Mouse (Mus musculus): Measurements from ENCODE around the gene Htra3. TPM values are rescaled to one million over a fixed set of nuclear protein-coding genes. Genes with fewer than 3 reads are reported as not detected.

Gene Htra3
- polyA plus RNA-seq, 1 experiment from 2014 or later, result 17.3 TPM

- H3K9ac ChIP-seq (ENCODE audit: low read depth, low read length), result no peak overlapping the region
- H3K4me1 ChIP-seq (ENCODE audit: control insufficient read depth, insufficient read depth, low read depth, low read length), result no peaks in the 10 kb centered on the region
- no peaks in the 10 kb centered on the region for H3K9me3 ChIP-seq (ENCODE audit: control insufficient read depth, low read length)
- no peaks in the 10 kb centered on the region for H3K36me3 ChIP-seq (ENCODE audit: control insufficient read depth, insufficient read depth, low read length)
- H3K27ac ChIP-seq (ENCODE audit: low read depth, low read length), result no peak overlapping the region
- H3K4me2 ChIP-seq (ENCODE audit: low read length), result no peak overlapping the region
- no peak overlapping the region for H3K4me3 ChIP-seq (ENCODE audit: low read length)
- no peak for ATAC-seq
- no peaks in the 10 kb centered on the region for H3K27me3 ChIP-seq (replicated peaks; ENCODE audit: control insufficient read depth, insufficient read depth, low read length)
Measured at GRCm38 (mm10) chr5:35719343-35719742, 39.8 kb upstream of the Htra3 start.

GRCm38 (mm10) chr5:35718817-35719216 lies 39.2 kb upstream of the Htra3 start:
- Histone ChIP-seq H3K27me3 (replicated peaks; ENCODE audit: control insufficient read depth, insufficient read depth, low read length) (no peaks in the 10 kb centered on the region), H3K9me3 (ENCODE audit: control insufficient read depth, low read length) (no peaks in the 10 kb centered on the region), H3K4me3 (ENCODE audit: low read length) (no peak overlapping the region), H3K9ac (ENCODE audit: low read depth, low read length) (no peak overlapping the region), H3K4me2 (ENCODE audit: low read length) (no peak overlapping the region), H3K36me3 (ENCODE audit: control insufficient read depth, insufficient read depth, low read length) (no peaks in the 10 kb centered on the region), H3K4me1 (ENCODE audit: control insufficient read depth, insufficient read depth, low read depth, low read length) (no peaks in the 10 kb centered on the region), H3K27ac (ENCODE audit: low read depth, low read length) (no peak overlapping the region)
- ATAC-seq, result no peak
- WGBS, result 82% methylated on average over 11 of the region's 11 CpGs

GRCm38 (mm10) chr5:35717946-35718345 lies 38.4 kb upstream of the Htra3 start:
- Histone ChIP-seq H3K27ac (ENCODE audit: low read depth, low read length) (no peak overlapping the region), H3K4me2 (ENCODE audit: low read length) (no peak overlapping the region), H3K27me3 (replicated peaks; ENCODE audit: control insufficient read depth, insufficient read depth, low read length) (no peaks in the 10 kb centered on the region), H3K4me3 (ENCODE audit: low read length) (no peak overlapping the region), H3K36me3 (ENCODE audit: control insufficient read depth, insufficient read depth, low read length) (no peaks in the 10 kb centered on the region), H3K9ac (ENCODE audit: low read depth, low read length) (no peak overlapping the region), H3K9me3 (ENCODE audit: control insufficient read depth, low read length) (no peaks in the 10 kb centered on the region), H3K4me1 (ENCODE audit: control insufficient read depth, insufficient read depth, low read depth, low read length) (no peaks in the 10 kb centered on the region)
- WGBS, result 55% methylated on average over 4 of the region's 4 CpGs
- ATAC-seq, result no peak

- H3K4me3 ChIP-seq (ENCODE audit: low read length), result no peak overlapping the region
- WGBS, result 80% methylated on average over 5 of the region's 5 CpGs
Measured at GRCm38 (mm10) chr5:35717455-35717854, 37.9 kb upstream of the Htra3 start.

GRCm38 (mm10) chr5:35713649-35714354 lies 34.2 kb upstream of the Htra3 start:
- WGBS, result 50% methylated on average over 12 of the region's 13 CpGs
- H3K27me3 ChIP-seq (replicated peaks; ENCODE audit: control insufficient read depth, insufficient read depth, low read length), result no peaks in the 10 kb centered on the region
- H3K4me1 ChIP-seq (ENCODE audit: control insufficient read depth, insufficient read depth, low read depth, low read length), result peaks cover 4% of the 10 kb centered on the region; the same call in 1 of the 2 replicates
- no peak overlapping the region for H3K4me2 ChIP-seq (ENCODE audit: low read length)
- H3K4me3 ChIP-seq (ENCODE audit: low read length), result no peak overlapping the region
- no peaks in the 10 kb centered on the region for H3K9me3 ChIP-seq (ENCODE audit: control insufficient read depth, low read length)
- peak; percentile 95 for ATAC-seq
- H3K36me3 ChIP-seq (ENCODE audit: control insufficient read depth, insufficient read depth, low read length), result no peaks in the 10 kb centered on the region
- no peak overlapping the region; the same call in 1 of the 2 replicates for H3K9ac ChIP-seq (ENCODE audit: low read depth, low read length)
- no peak overlapping the region for H3K27ac ChIP-seq (ENCODE audit: low read depth, low read length)

More at GRCm38 (mm10) chr5:35717455-35717854, 37.9 kb upstream of the Htra3 start:
- no peaks in the 10 kb centered on the region for H3K4me1 ChIP-seq (ENCODE audit: control insufficient read depth, insufficient read depth, low read depth, low read length)
- no peak for ATAC-seq
- H3K27me3 ChIP-seq (replicated peaks; ENCODE audit: control insufficient read depth, insufficient read depth, low read length), result no peaks in the 10 kb centered on the region
- no peak overlapping the region for H3K27ac ChIP-seq (ENCODE audit: low read depth, low read length)
- no peak overlapping the region for H3K9ac ChIP-seq (ENCODE audit: low read depth, low read length)
- no peaks in the 10 kb centered on the region for H3K36me3 ChIP-seq (ENCODE audit: control insufficient read depth, insufficient read depth, low read length)
- H3K4me2 ChIP-seq (ENCODE audit: low read length), result no peak overlapping the region
- no peaks in the 10 kb centered on the region for H3K9me3 ChIP-seq (ENCODE audit: control insufficient read depth, low read length)

DNA sequence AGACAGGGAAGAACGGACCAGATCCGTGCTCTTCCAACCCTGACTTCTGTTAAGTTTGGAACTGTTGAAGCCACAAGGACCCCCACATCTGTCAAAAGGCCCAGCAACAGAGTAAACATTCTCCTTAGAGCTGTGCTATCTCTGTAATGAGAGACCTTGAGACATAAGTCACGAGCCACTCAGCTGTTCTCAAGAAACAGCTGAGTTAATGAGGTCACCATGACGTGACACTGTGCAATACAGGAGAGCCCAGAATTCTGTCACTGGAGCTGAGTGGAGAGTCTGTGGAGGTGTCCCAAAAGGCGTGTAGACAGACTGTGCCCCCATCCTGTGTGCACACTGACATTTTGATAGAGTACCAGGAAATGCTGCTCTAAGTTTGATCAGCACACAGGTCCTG lies 32.9 kb upstream of the Htra3 start:
- no peak overlapping the region for H3K4me2 ChIP-seq (ENCODE audit: low read length)
- ATAC-seq, result no peak
- no peak overlapping the region for H3K9ac ChIP-seq (ENCODE audit: low read depth, low read length)
- H3K27me3 ChIP-seq (replicated peaks; ENCODE audit: control insufficient read depth, insufficient read depth, low read length), result no peaks in the 10 kb centered on the region
- H3K4me3 ChIP-seq (ENCODE audit: low read length), result no peak overlapping the region
- no peaks in the 10 kb centered on the region for H3K9me3 ChIP-seq (ENCODE audit: control insufficient read depth, low read length)
- H3K4me1 ChIP-seq (ENCODE audit: control insufficient read depth, insufficient read depth, low read depth, low read length), result peaks cover 4% of the 10 kb centered on the region; the same call in 1 of the 2 replicates
- H3K27ac ChIP-seq (ENCODE audit: low read depth, low read length), result no peak overlapping the region
- no peaks in the 10 kb centered on the region for H3K36me3 ChIP-seq (ENCODE audit: control insufficient read depth, insufficient read depth, low read length)
- 78% methylated on average over 5 of the region's 5 CpGs for WGBS

DNA sequence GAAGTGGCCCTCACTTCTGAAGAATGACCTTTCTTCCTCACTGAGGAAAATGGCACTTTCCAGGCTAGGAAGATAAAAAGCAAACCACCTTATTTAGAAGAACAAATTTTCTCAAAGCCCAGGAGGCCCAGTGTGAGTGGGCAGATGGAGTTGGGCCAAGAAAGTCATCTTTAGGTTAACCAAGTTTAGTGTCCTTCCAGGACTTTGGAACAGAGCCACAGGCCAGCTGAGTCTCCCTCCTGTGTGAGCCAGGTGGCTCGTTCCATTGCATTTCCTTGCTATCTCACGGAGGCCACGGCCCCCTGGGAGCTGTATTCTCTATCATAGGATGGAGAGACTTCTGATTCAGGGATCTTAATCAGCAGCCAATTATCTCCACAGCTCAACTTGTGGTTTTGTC lies 31.3 kb upstream of the Htra3 start:
- Histone ChIP-seq H3K4me1 (ENCODE audit: control insufficient read depth, insufficient read depth, low read depth, low read length) (peaks cover 4% of the 10 kb centered on the region; the same call in 1 of the 2 replicates), H3K9me3 (ENCODE audit: control insufficient read depth, low read length) (no peaks in the 10 kb centered on the region), H3K4me3 (ENCODE audit: low read length) (no peak overlapping the region), H3K9ac (ENCODE audit: low read depth, low read length) (no peak overlapping the region), H3K27ac (ENCODE audit: low read depth, low read length) (no peak overlapping the region), H3K36me3 (ENCODE audit: control insufficient read depth, insufficient read depth, low read length) (no peaks in the 10 kb centered on the region), H3K27me3 (replicated peaks; ENCODE audit: control insufficient read depth, insufficient read depth, low read length) (no peaks in the 10 kb centered on the region), H3K4me2 (ENCODE audit: low read length) (no peak overlapping the region)
- WGBS, result 53% methylated on average over 3 of the region's 3 CpGs
- ATAC-seq, result no peak

GRCm38 (mm10) chr5:35710481-35710880 lies 30.9 kb upstream of the Htra3 start:
- no peak for ATAC-seq
- H3K9ac ChIP-seq (ENCODE audit: low read depth, low read length), result no peak overlapping the region
- WGBS, result 68% methylated on average over 3 of the region's 3 CpGs

GRCm38 (mm10) chr5:35705411-35705810 lies 25.8 kb upstream of the Htra3 start:
- Histone ChIP-seq H3K9me3 (ENCODE audit: control insufficient read depth, low read length) (no peaks in the 10 kb centered on the region), H3K4me2 (ENCODE audit: low read length) (no peak overlapping the region), H3K36me3 (ENCODE audit: control insufficient read depth, insufficient read depth, low read length) (no peaks in the 10 kb centered on the region), H3K4me1 (ENCODE audit: control insufficient read depth, insufficient read depth, low read depth, low read length) (peaks cover 4% of the 10 kb centered on the region; the same call in 1 of the 2 replicates), H3K27ac (ENCODE audit: low read depth, low read length) (no peak overlapping the region), H3K4me3 (ENCODE audit: low read length) (no peak overlapping the region), H3K27me3 (replicated peaks; ENCODE audit: control insufficient read depth, insufficient read depth, low read length) (no peaks in the 10 kb centered on the region), H3K9ac (ENCODE audit: low read depth, low read length) (no peak overlapping the region)
- WGBS, result 89% methylated on average over 3 of the region's 3 CpGs
- ATAC-seq, result no peak

More at GRCm38 (mm10) chr5:35710481-35710880, 30.9 kb upstream of the Htra3 start:
- Histone ChIP-seq H3K4me1 (ENCODE audit: control insufficient read depth, insufficient read depth, low read depth, low read length) (peaks cover 4% of the 10 kb centered on the region; the same call in 1 of the 2 replicates), H3K27me3 (replicated peaks; ENCODE audit: control insufficient read depth, insufficient read depth, low read length) (no peaks in the 10 kb centered on the region), H3K27ac (ENCODE audit: low read depth, low read length) (no peak overlapping the region), H3K4me3 (ENCODE audit: low read length) (no peak overlapping the region), H3K4me2 (ENCODE audit: low read length) (no peak overlapping the region), H3K36me3 (ENCODE audit: control insufficient read depth, insufficient read depth, low read length) (no peaks in the 10 kb centered on the region), H3K9me3 (ENCODE audit: control insufficient read depth, low read length) (no peaks in the 10 kb centered on the region)

Data from hindbrain, embryonic 16.5 days (tissue).